Mouse (Mus musculus) c-Kit-positive CD71-positive TER-119-positive erythroid progenitor cells, embryonic 14.5 days (primary cell): Measurements from ENCODE around the gene Kcnf1.

Source experiments
- DNase-seq: peaks from one replicate; pipeline ENCODE4 v3.0.0-alpha.2; 2013; ENCODE audit warnings: low spot score

The Kcnf1 gene

DNA sequence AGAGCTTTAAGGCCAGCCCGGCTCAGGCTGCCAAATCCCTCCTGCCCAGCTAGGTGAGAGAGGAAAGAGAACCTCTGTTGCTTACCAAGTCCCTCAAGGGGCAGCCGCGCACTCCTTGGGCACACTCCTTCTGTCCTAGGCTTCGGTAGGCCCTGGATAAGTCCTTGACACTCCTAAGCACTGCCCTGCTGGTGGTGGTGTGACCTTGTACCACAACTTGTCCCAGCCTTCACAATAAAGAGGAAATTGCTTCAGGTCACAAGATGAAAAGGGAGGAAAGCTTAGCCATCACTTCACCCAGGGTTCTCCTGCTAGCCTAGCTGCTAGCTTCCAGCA is at the start of gene Kcnf1:
TSS of gene Kcnf1 (minus strand) at position 132 of the 336 bp plus-strand sequence.
- no peak for DNase-seq

DNA sequence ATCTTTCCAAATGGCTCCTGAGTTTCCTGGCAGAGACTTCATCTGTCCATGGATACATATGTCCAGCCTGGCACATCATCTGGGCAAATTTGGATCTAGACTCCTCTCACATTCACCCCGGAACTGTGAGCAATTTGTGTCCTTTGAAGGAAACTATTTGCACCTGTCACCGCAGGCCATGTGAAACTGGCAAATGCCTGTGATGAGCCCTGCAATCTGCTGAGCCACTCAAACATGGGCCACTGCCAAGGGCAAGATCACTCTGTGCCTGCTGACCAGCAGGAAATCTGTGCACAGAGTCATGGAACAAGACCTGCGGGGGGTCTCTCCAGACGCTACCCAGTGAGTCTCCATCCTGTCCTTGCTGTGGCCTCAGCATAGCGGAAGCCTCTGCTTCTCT is 48.3 kb upstream of the Kcnf1 start:
- DNase-seq: no peak

DNA sequence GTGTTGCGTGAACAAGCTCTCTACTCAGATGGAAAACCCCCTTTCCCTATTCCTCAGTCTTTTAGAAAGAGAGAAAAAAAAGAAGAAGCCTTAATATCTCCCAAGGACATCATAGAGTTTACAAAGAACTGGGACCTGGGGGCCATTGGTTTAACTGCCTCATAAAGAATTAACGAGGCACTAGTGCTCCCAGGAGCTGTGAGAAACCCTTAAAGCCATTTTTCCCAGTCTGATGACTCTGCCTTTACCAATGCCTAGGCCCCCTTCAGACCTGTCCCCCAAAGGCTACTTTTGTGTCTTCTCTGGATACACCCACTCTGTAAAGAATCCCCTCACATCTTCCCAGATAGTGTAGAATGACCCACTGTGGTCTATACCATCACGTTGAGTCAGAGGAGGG is 46.4 kb upstream of the Kcnf1 start:
- DNase-seq: no peak

DNA sequence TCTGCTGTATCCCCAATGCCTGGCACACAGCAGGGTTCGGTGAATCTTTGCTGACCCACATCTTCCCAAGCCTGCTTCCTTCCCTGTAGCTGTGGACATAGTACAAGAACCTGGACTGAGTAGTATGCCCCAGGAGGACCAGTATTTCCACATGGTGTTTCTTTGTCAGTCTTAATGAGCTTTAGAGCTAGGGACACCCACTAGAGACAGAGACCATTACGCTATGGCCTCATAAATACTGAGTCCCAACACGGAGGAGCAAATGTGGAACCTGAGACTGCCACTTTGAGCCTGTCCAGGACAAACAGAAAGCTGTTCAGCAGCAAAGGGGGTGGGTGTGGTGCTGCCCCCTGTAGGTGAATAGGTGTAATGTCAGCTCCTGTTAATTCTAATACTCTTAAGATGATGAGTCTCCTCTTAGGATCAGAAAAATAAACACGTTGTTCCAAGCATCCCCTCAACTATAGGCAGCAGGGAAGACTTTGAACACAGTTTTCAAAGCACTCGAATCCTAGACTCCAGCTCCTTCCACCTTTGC is 45.3 kb upstream of the Kcnf1 start:
- peak; percentile 9 for DNase-seq

DNA sequence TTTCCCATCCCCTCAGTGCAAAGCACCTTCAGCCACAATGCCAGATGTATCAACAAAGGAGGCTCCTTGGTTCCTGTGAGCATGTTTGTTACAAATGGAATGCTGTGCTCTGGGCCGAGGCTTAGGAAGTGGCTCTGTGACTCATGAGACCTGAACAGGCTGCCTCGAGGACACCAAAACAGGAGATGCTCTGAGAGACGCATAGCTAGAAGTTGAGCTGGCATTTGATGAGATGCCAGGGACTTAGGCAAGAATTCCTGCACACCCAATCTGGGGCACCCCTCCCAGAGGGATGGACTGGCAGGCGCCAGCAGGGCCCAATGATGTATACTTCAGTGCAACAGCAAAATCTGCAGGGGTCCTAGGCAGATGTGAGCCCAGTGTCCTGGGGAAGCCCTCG is 43.9 kb upstream of the Kcnf1 start:
- DNase-seq: no peak

DNA sequence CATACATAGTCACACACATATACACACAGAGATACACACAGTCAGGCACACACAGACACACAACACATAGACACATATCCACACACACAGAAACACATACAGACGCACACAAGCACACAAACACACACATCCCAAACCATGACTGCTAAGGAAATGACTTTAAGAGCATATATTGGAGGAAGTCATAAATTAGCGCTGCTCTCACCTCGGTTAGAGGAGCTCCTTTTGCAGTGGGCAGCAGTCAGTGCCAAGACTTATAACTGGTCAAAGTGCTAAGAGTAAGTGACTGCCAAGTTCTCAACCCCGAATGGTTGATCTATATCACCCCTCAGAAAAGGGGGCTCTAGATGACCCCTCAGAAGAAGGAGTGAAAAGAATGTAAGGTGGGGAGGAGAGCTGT is 42.4 kb upstream of the Kcnf1 start:
- DNase-seq: no peak

DNA sequence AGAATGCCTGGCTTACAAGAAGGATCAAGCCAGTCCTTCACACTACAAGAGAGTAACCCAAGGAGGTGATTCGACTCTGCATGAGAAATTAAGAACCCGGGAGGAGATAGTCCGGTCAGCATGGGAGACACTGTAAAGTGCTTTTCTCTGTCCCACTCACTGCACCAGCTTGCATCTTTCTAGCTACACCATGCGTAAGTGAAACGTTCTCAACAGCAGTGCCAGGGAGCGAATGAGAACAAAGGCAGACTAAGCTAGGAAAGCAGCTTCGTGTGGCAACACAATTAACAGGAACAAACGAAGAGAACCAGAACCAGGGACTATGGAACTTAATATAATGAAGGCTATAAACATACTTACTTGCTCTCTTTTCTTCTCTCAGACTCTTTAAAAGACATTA is 41.7 kb upstream of the Kcnf1 start:
- no peak for DNase-seq

DNA sequence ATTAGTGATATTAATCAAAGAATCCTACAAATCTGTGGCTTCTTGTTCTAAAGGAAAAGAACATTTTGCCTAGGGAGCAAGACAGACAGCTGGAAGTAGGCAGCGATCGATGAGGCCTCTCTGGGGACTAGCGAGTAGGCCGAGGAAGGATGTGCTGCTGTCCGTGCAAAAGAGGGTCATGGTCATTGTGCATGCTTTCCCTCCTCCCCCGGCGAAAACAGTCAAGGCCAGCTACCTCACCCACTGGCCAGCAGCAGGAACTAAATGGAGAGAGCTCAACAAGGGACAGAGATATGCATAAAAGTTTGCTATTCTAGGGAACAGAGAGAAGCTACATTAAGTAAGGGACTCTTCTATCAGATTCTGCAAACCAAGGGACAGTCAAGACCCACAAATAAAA is 39.1 kb upstream of the Kcnf1 start:
- no peak for DNase-seq

DNA sequence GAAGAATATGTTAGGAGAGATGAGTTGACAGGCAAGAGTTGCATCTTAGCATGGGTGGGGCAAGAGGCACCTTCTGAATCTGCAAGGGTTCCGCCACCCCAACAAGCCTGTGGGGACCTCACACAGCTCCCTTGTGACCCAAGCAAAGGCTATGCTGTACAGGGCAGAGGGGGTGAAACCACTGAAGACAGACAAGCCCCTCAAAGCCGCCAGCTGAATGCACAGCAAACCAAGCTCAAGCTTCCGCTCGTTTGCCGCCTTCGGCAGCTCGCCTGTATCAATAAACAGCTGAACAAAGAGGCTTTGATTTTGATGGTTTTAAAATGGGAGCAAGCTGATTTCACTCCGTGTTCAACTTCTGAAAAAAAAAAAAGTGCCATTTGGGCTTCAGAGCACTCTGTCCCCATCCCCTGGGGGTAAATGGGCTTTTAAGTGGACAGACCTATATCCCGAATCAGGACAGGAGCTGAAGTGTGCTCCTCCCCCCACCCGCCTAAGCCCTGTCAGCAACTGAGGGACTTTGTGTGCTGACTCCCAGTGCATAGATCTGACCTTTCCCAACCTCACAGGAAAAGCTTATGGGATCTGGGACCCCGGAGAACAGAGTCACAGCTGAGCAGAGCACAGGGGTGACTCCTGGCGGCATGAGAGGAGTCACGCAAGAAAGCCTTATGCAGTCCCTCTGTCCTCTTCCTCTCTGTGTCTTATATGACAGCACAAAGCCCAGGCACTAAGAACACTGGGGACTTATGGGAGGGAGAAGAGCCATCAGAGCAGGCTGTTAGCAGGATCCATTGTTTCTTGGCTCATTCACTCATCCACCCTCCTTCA is 26.0 kb upstream of the Kcnf1 start:
- DNase-seq: no peak

DNA sequence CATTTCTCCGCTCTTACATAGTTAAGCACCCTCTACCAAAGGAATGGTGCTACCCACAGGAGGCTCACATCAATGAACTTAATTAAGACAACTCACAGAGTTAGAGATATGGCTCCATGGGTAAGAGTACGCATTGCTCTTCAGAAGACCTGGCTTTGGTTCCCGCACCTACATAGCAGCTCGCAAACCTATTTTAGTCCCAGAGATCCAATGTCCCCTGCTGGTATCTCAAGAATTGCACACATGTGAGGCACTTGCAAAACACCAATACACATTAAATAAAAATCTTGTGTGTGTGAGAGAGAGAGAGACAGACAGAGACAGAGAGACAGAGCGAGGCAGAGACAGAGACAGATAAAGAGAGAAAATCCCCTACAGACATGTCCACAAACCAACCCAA is 21.9 kb upstream of the Kcnf1 start:
- DNase-seq: no peak

DNA sequence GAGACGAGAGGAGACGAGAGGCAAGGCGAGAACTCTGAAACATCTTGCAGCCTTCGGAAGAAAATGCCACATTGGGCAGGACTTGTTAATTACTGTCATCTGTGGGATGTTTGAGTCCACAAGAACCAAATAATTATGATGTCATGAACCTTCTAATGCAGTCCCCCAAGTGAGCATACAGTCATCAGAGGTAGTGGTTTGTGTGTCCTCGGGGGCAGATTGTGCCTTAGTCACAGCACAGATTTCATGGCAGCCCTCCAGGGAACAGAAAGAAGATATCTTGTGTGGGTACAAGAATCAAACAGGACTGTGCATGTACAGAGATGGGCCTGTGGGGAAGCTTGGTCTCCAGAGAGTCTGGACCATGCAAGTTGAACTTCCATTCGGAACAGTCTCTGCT is 17.5 kb upstream of the Kcnf1 start:
- no peak for DNase-seq

DNA sequence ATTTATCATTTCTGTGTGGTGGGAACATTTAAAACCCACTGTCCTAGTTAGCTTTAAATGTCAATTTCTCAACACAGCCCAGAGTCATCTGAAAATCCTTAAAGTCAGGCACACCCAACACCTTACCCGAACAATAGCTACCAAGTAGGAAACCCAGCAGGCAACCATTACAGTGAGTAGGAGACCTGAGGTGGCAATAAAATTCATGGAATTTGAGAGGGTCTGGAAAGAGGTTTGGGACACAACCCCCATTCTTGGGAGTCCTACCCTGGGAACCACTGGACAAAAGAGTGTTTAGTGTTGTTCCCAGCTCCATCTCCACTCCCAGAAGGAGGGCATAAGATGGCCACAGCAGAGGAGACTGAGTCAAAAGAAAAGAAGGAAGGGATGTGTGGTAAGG is 16.6 kb upstream of the Kcnf1 start:
- no peak for DNase-seq

DNA sequence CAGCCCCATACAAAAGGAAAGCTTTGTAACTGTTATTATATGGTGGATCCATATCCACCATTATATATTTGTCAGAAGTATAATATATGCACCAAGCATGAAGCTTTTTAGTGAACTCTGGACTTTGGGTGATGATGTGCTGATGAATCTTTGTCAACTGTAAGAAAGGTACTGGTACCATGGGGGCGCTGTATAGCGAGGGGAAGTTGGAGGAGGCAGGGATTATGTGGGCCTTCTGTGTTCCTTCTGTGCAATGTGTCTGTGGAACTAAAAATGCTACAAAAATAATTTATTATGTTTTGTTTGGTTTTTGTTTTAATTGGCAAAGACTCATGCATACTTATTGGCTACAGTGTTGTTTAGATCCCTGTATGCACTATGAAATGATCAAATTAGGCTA is 16.2 kb upstream of the Kcnf1 start:
- DNase-seq: no peak

DNA sequence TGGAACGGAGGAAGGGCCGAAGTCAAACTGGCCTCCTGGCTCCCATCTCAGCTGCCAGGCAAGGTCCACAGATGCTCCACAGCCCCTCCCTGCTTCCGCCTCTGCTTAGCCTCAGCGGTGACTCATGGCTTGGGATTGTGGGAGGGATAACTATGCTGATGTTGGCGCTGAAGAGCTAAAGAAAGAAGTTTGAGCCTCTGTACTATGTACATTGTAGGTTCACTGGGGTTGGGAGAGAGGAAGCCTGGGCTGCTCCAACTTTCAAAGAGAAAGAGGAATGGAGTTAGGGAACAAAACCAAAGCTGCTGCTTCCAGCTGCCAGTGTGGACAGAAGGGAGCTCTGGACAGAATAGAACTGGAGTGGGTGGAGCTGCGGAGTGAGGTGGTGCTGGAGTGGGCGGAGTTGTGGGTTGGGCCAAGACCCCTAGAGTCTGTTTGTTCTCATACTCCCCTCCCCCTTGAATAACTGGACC is 7.7 kb upstream of the Kcnf1 start:
- DNase-seq: no peak

DNA sequence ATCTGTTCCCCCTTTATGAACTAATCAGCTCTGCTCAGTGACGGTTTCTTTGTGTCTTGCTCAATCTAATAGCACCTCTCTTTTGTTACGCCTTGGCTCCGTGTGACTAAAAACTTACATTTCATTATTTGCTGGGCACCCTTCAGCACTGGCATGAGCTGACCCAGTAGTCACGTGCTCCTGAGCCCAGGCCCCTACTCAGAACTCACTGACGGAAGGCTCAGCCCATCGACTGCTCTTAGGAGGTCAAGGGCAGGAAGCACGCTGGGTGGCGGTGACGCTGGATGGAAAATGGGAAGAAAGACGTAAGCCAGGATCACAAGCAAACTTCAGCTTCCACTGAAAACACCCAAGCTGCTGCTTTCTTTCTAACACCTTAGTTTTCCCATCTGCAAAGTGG is 7.1 kb upstream of the Kcnf1 start:
- DNase-seq: no peak

DNA sequence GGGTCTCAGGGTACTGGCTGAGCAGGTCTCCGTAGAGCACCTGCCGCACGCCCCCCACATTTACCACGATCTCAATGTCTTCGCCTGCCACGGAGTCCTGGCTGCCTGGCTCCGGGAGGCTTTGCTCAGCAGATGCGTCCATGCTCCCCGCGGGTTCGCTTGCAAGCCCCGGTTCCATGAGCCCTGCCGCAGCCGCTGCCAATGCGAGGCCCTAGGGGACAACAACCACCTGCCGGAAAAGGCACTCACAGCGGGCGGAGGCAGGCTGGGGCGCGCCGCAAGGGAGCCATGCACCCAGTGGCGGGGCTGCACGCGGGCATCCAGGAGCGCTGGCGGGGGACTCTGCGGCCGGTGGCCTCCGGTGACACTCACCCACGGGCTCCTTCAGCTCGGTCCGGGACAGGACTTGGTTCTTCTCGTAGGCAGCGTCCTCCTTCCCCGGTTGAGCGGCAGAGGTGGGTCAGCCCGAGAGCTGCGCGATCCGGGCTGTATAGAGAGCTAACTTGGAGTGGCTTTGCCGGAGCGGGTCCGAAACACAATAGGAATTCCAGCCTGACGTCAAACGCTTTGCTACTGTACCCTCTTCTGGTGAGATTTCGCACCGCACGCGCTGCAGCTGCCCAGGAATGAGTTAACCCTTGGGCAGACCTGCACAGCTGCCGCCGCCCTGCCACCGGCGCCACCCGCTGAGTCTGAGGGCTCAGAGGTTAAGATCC is 489 bp downstream of the Kcnf1 start:
- DNase-seq: no peak

DNA sequence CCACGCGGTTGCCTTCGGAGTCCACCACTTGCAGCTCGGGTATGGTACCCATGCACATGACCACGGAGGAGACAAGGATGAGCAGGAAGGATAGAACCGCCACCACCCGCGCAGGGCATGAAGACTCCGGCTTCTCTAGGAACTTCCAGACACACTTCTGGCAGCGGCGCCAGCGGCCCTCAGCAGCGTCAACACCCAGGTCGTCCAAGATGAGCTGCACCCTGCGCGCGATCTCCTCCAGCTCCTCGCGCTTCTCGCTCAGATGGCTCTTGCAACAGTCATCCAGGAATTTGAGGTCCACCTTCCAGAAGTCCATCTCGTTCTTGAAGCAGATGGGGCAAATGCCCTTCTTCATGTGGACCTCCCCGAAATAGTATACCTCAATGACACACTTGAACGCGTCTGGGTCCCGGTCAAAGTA is 1.1 kb downstream of the Kcnf1 start:
- DNase-seq: no peak

DNA sequence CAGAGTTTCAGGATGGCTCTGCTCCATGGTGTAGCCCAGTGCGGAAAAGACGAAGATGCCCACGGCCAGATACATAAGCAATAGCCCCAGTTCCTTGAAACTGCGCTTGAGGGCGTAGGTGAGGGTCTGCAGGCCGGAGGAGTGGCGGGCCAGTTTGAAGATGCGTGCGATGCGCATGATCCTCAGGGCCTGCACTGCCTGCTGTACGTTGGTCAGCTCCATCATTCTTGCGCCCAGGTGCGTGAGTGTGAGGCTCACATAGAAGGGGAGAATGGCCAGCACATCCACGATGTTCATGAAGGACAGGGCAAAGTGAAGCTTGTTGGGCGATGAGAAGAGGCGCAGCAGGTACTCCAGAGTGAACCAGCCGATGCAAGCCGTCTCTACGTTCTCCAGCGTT is 1.6 kb downstream of the Kcnf1 start:
- DNase-seq: no peak

DNA sequence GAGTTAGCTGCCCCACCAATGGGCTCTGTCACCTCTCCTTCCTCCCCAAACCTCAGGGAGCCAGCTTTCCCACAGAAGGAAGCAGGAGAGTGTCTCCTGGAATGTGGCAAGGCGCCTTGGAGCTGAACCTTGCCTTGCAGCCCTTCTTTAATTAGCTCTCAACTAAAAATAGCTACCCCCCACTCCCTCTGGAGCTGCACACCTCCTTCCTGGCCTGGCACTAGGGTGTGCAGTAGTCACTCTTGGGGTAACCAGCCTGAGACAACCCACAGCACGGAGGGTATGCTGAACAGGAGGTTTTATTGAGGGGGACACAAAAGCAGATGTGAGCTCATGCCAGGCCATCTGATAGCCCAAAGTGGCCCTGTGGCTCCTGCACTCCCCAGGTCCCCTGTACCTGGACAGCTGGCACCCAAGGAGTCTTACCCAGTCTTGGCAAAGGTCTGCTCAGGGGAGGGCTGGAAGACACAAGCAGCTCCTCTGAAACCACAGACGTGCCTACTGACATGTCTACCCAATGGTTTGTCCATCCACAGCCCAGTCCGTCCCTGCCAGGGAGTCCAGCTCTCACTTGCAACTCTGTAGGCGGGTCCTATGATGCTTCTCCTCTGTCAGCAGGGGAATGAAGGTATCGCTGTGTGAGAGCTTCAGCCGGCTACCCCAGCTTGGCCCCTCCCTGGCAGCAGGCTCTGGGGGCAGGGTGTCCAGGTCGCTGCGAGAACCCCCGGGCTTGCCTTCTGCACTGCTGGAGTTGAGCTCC is 2.4 kb downstream of the Kcnf1 start:
- no peak for DNase-seq

DNA sequence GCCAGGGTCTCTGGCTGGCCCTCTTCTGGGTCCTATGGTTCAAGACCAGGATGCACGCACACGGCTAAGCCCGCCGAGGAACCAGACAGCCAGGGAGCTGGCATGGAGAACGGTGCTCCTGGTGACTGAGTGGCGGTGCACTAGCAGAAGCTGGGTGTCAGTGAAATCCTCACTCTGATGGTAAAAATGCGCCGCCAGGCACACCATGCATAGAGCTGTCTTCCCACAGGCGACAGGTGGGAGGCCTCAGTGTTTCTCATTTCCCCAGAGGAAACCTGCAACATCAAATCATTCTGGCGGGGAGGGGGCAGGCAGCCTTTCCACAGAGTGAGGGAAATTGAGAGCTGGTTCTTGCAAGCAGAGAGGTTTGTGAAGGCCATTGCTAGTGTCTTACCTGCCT is 6.3 kb downstream of the Kcnf1 start:
- DNase-seq: no peak

DNA sequence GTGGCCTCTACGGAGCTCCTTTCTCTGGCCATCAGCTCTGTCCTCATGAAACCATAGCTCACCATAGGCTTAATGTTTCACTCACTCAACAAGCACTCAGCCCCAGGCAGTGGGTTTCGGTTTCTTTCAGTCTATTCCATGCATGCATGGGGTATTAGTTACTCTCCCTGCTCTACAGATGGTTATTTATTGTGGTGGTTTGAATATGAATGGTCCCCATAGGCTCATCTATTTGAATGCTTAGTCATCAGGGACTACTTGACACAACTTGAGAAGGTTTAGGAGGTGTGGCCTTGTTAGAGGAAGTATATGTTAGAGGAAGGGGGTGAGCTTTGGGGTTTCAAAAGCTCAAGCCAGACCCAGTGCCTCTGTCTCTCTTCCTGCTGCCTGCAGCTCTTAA is 10.6 kb downstream of the Kcnf1 start:
- no peak for DNase-seq

DNA sequence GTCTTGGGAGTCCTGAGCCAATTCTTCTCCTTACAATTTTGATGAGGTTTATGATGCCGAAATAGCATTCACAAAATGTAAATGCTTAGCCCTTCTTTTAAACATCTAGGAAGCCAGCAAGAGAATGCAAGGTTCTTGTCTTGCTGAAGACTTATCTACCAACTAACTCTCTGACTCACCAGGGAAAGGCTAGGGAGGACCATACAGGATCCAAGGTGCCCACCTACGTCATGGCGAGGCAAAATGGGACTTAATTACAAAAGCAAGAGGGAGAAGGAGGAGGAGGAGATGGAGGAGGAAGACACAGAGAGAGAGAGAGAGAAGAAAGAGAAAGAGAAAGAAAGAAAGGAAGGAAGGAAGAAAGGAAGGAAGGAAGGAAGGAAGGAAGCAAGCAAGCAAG is 12.7 kb downstream of the Kcnf1 start:
- no peak for DNase-seq

DNA sequence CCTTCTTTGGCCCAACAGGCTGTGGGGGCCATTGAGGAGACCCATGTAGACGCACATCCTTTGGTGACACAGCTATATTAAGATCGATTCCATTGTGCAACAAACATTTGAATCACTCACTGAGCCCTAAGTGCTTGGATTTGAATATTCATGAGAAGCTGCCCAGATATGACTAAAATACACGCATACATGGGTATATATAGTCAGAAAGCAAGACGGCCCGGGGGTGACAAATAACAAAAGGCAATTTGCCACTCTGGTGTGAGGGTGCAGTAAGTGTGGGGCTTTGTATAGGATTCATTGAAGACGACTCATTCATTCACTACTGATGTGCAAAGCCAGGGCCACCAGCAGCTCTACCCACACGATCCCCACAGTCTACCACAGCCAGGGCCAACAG is 17.1 kb downstream of the Kcnf1 start:
- no peak for DNase-seq
